Mouse (Mus musculus): Measurements from ENCODE around the gene 4930519G04Rik. TPM values are rescaled to one million over a fixed set of nuclear protein-coding genes. Genes with fewer than 3 reads are reported as not detected.
"Not testable (repeated sequence)": the region's sequence is repeated elsewhere in the genome, so short reads cannot be mapped to it uniquely, and the experiment has no call there.

4930519G04Rik gene
- not detected in 2 replicates for polyA plus RNA-seq (2012)

DNA sequence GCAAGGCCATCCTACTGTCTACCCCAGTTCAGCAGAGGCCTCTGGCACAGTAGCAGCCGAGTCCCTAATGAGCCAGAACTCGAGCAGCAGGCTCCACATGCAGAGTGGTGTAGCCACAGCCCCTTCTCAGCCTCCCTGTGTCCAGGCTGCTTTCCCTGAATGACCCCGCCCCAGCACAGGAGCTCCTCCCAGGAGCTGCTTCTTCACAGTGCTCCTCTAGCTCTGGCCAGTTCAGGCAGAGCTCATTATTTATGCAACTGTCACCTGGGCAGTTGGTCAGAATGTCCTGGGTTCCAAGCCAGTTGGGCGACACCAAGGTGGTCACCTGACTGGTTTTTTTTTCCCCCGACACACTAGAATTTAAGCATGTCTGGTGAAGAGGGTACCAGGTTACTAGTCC lies at the start of gene 4930519G04Rik:
Gene 4930519G04Rik (plus strand): TSS at position 301 of the 400 bp plus-strand sequence.
- TF ChIP-seq GATA1 (IDR thresholded peaks at IDR 0.05; ENCODE audit: low read length) = not testable (repeated sequence)

- no peak for TF ChIP-seq GATA1 (IDR thresholded peaks at IDR 0.05; ENCODE audit: low read length)
These were observed 49.1 kb upstream of the 4930519G04Rik start for GRCm38 (mm10) chr5:114804335-114804734.

DNA sequence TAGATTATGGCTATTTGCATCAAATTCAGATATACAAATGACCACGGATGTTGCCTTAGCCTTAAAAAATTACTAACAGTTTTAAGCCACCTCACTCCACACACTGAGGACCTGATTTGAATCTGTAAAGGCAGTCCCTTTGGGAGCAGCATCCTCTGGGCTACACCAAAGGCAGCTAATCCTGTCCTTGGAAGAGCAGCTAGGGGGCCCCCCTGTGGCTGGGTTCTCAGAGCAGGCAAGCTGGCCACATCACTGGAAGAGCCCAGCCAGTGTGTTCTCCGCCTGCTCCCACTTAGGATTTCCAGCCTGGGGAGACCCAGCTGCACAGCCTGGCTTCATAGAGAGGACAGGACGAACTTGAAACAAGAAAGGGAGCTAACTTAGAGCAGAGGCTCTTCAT lies 48.5 kb upstream of the 4930519G04Rik start:
- no peak for TF ChIP-seq GATA1 (IDR thresholded peaks at IDR 0.05; ENCODE audit: low read length)

DNA sequence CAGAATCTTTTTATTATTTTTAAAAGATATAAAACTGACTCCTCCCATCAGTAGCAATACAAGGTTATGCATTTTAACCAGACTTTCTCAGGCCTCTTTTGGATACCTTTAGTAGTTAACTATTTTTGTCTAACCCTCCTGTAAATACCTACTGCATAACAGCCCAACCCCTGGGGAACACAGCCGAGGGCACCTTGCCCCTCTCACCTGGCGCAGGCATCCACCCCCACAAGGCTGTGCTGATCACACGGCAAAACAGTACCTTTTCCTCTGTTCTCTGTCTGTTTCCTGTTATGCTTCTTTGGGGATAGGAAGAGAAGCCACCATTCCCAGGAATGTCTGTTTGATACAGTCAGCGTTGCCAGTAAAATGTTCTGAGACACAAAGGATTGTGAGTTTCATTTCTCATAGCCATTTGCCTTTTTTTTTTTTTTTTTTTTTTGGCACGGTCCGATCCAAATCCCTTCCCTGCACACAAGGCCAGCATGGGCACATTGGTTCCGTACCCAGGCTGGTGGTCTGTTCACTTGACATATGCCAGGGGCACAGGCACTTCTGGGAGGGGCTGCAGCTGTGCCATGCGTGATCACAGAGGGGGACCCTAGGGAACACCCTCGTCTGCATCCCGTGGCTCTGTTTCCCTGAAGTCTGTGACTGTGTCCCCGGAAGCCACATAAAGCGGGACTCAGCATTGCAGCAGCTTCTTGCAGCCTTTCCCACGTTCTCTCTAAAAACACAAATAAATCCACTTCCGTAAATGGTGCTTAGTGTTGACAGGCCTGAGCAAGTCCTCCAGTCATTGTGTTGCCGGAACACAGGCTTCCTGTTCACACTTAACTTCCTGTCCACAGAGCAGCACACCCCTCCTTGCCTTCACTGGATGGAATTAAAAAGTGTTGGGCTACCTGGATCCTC lies 47.8 kb upstream of the 4930519G04Rik start:
- TF ChIP-seq GATA1 (IDR thresholded peaks at IDR 0.05; ENCODE audit: low read length) = no peak

- no peak for TF ChIP-seq GATA1 (IDR thresholded peaks at IDR 0.05; ENCODE audit: low read length)
These were observed 46.8 kb upstream of the 4930519G04Rik start for GRCm38 (mm10) chr5:114806636-114807035.

GRCm38 (mm10) chr5:114807063-114807462 lies 46.4 kb upstream of the 4930519G04Rik start:
- no peak for TF ChIP-seq GATA1 (IDR thresholded peaks at IDR 0.05; ENCODE audit: low read length)

GRCm38 (mm10) chr5:114807468-114807867 lies 46.0 kb upstream of the 4930519G04Rik start:
- TF ChIP-seq GATA1 (IDR thresholded peaks at IDR 0.05; ENCODE audit: low read length) = no peak

DNA sequence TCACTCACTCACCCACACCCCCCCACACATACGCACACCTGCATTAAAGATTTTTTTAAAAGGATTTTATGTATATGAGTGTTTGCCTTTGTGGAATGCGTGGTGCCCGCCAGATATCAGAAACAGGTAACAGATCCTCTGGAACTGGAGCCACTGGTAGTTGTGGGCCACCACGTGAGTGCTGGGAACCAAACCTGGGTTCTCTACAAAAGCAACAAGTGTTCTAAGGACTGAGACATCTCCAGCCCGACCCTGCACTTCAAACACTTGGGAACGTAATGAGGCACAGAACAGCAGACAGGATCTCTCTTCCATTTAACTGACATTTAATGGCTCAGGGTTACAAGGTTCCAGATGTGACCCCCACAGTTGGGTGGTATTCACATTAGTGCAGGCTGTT lies 45.6 kb upstream of the 4930519G04Rik start:
- TF ChIP-seq GATA1 (IDR thresholded peaks at IDR 0.05; ENCODE audit: low read length) = no peak

DNA sequence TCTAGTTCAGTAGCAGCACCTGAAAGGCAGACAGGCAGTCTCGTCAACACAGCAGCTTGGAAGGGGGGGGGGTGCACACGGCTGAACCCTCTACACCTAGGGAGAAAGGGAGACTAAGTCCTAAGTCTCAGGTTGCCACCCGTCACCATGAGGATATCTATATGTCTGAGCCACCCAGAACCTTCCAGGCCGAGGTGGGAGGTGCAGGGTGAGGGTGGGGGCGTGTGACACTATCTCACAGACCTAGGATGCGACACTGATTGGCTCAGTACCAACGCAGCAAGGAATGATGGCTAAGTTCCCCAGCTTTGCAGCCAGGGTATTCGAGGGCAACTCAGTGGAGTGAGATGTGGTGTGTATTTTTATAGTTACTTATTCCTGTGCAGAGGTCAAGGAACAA lies 45.1 kb upstream of the 4930519G04Rik start:
- TF ChIP-seq GATA1 (IDR thresholded peaks at IDR 0.05; ENCODE audit: low read length) = no peak

- no peak for TF ChIP-seq GATA1 (IDR thresholded peaks at IDR 0.05; ENCODE audit: low read length)
These were observed 44.2 kb upstream of the 4930519G04Rik start for GRCm38 (mm10) chr5:114809181-114809756.

DNA sequence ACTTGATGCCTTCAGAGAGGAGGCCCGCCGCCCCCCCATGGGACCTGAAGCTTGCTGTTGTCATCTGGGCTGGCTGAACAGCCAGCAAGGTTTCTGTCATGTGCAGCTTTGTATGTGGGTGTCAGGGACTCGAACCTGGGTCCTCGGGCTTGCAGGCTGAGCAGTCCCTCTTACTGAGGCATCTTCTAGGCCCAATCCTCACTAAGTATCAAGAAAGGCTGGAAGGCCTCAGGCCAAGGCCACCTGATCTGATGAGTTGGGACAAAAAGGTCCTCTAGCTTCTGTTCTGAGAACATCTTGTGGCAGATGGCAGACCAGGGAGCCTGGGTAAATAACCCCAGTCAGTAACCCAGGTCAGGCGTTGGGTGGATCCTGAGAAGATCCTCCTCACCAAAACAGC lies 43.6 kb upstream of the 4930519G04Rik start:
- TF ChIP-seq GATA1 (IDR thresholded peaks at IDR 0.05; ENCODE audit: low read length) = no peak

DNA sequence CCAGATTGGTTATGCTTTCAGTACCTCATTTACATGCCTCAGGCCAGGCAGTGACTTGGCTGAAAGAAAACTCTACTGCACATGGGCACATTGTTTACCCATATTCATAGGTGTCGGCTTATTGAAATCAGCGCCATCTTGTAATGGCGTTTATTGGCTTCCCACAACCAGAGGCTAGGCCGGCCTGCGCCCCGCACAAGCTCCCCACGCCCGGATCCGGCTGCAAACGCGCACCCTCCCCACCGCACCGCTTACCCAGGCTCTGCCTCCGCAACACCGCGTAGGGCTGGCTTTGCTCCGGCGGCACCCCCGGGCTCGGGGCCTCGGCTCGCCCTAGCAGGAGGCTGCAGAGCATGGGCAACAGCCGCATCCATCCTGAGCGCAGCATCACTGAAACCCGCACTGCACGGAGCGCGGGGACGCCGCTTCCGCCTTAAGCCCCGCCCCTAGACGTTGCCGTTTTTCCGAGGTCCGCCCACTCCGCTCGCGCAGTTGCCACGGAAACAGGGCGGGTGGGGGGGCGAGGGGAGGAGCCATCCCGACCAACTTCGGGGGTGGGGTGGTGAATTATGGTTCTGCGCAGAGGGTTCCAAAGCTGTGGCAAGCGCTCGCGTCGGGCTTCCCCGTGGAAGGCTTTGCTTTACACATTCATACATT lies 39.8 kb upstream of the 4930519G04Rik start:
- no peak for TF ChIP-seq GATA1 (IDR thresholded peaks at IDR 0.05; ENCODE audit: low read length)

GRCm38 (mm10) chr5:114816599-114816998 lies 36.9 kb upstream of the 4930519G04Rik start:
- TF ChIP-seq GATA1 (IDR thresholded peaks at IDR 0.05; ENCODE audit: low read length) = no peak

DNA sequence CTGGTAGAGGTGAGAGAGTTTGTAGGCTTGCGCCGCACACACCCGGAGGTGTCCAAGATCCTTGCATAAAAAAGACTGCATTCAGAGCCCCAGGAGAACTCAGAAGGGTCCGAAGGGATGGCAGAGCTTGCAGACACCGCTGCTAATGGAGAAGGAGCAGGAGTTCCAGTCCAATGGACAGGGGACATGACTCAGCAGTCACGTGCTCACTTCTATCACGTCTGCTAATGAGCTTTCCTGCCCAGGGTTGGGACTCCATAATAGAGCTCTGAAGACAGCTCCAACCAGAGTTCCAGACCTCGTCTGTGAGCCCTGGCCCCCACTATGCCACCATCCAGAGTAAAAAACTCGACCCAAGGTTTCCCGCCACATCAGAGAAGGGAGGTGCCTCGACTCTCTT lies 35.3 kb upstream of the 4930519G04Rik start:
- TF ChIP-seq GATA1 (IDR thresholded peaks at IDR 0.05; ENCODE audit: low read length) = no peak

DNA sequence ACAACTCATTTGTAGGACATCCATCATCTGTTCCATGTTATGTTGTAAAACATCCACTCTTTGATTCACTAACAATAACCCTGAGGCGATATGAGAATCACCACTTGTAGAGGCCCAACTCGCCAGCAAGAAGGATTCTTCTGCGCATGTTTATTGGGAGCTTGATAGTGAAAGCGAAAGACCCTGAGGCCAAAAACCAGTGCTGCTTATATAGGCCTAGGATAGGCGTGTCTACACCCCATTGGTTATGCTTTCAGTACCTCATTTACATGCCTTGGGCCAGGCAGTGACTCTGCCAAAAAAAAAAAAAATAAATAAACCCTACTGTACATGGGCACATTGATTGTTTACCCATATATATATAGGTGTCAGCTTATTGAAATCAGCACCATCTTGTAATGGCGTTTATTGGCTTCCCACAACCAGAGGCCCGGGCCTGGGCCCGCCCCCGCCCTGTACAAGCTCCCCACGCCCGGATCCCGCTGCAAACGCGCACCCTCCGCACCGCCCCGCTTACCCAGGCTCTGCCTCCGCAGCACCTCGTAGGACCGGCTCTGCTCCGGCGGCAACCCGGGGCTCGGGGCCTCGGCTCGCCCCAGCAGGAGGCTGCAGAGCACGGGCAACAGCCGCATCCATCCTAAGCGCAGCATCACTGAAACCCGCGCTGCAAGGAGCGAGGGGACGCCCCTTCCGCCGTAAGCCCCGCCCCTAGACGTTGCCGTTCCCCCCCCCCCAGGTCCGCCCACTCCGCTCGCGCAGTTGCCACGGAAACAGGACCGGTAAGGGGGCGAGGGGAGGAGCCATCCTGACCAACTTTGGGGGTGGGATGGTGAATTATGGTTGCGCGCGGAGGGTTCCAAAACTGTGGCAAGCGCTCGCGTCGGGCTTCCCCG lies 30.4 kb upstream of the 4930519G04Rik start, which contains the start of gene 1500011B03Rik:
Gene 1500011B03Rik (minus strand): TSS at position 673 of the 893 bp plus-strand sequence.
- no peak for TF ChIP-seq GATA1 (IDR thresholded peaks at IDR 0.05; ENCODE audit: low read length)
